Mouse (Mus musculus): ENCODE measurements around the gene Trim75. TPM values are rescaled to one million over a fixed set of nuclear protein-coding genes. Genes with fewer than 3 reads are reported as not detected.
"Not testable (repeated sequence)": the region's sequence is repeated elsewhere in the genome, so short reads cannot be mapped to it uniquely, and the experiment has no call there.

Gene Trim75
- polyA plus RNA-seq, 1 experiment from 2014 or later = not detected

- no peaks in the 10 kb centered on the region for H3K4me1 ChIP-seq (ENCODE audit: control insufficient read depth, insufficient read depth, low read length)
Measured at GRCm38 (mm10) chr8:65022485-65022884, 34.9 kb upstream of the Trim75 start.

GRCm38 (mm10) chr8:65018423-65018822 is 30.8 kb upstream of the Trim75 start, which contains the start of the genes Trim61 and Trim60:
Gene Trim61, minus strand, starts transcription at chr8:65018523.
Gene Trim60, minus strand, starts transcription at chr8:65018584.
- H3K4me3 ChIP-seq (ENCODE audit: low read depth, low read length) = no peak within 1 kb of the TSS
- H3K4me1 ChIP-seq (ENCODE audit: control insufficient read depth, insufficient read depth, low read length) = no peaks in the 10 kb centered on the region
- no peak within 1 kb of the TSS for H3K27ac ChIP-seq (replicated peaks; ENCODE audit: low read depth, low read length)
- WGBS = 86% methylated on average over 8 of the region's 8 CpGs
- ATAC-seq (ENCODE audit: insufficient number of reproducible peaks, low FRiP score, low TSS enrichment, low read depth) (no peak), DNase-seq (ENCODE audit: low spot score) (no peak)
- no peaks in the 10 kb centered on the region for H3K36me3 ChIP-seq (ENCODE audit: control insufficient read depth, insufficient read depth, low read length)
- H3K4me2 ChIP-seq (ENCODE audit: low read depth, severe bottlenecking) = no peak within 1 kb of the TSS
- no peaks in the 10 kb centered on the region for H3K9me3 ChIP-seq (ENCODE audit: control insufficient read depth, low read length)
- H3K9ac ChIP-seq (ENCODE audit: low read length) = no peak within 1 kb of the TSS
- no peaks in the 10 kb centered on the region for H3K27me3 ChIP-seq (ENCODE audit: control insufficient read depth, insufficient read depth, low read length)

More at GRCm38 (mm10) chr8:65022485-65022884, 34.9 kb upstream of the Trim75 start:
- DNase-seq (ENCODE audit: low spot score) (peak; percentile 84), ATAC-seq (ENCODE audit: insufficient number of reproducible peaks, low FRiP score, low TSS enrichment, low read depth) (no peak)
- Histone ChIP-seq H3K4me3 (ENCODE audit: low read depth, low read length) (no peak overlapping the region), H3K27me3 (ENCODE audit: control insufficient read depth, insufficient read depth, low read length) (no peaks in the 10 kb centered on the region), H3K27ac (replicated peaks; ENCODE audit: low read depth, low read length) (no peak overlapping the region), H3K9ac (ENCODE audit: low read length) (no peak overlapping the region), H3K36me3 (ENCODE audit: control insufficient read depth, insufficient read depth, low read length) (no peaks in the 10 kb centered on the region), H3K4me2 (ENCODE audit: low read depth, severe bottlenecking) (no peak overlapping the region), H3K9me3 (ENCODE audit: control insufficient read depth, low read length) (no peaks in the 10 kb centered on the region)
- 47% methylated on average over 8 of the region's 8 CpGs for WGBS

DNA sequence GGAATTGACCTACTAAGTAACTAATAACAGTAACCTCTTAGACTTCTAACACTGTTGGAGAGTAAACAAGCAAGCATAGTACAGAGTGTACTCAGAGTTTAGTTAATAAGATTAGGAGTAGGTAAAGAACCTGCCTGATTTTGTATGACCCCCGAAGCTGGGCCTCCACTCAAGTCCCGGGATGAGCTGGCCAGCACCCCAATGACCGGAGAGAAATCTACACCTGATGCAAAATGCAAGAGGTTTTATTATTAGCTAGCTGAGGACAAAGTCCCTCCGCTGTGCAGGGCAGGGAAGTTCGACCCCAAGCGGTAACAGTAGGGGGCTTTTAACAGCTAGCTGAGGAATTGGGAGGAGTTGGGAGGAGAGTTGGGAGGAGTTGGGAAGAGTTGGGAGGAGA is 20.0 kb upstream of the Trim75 start:
- H3K4me1 ChIP-seq (ENCODE audit: control insufficient read depth, insufficient read depth, low read length); H3K4me2 ChIP-seq (ENCODE audit: low read depth, severe bottlenecking); H3K9ac ChIP-seq (ENCODE audit: low read length); H3K27ac ChIP-seq (replicated peaks; ENCODE audit: low read depth, low read length); ATAC-seq (ENCODE audit: insufficient number of reproducible peaks, low FRiP score, low TSS enrichment, low read depth); H3K9me3 ChIP-seq (ENCODE audit: control insufficient read depth, low read length); DNase-seq (ENCODE audit: low spot score); H3K27me3 ChIP-seq (ENCODE audit: control insufficient read depth, insufficient read depth, low read length); H3K36me3 ChIP-seq (ENCODE audit: control insufficient read depth, insufficient read depth, low read length); H3K4me3 ChIP-seq (ENCODE audit: low read depth, low read length): not testable (repeated sequence)
- 83% methylated on average over 6 of the region's 6 CpGs for WGBS

DNA sequence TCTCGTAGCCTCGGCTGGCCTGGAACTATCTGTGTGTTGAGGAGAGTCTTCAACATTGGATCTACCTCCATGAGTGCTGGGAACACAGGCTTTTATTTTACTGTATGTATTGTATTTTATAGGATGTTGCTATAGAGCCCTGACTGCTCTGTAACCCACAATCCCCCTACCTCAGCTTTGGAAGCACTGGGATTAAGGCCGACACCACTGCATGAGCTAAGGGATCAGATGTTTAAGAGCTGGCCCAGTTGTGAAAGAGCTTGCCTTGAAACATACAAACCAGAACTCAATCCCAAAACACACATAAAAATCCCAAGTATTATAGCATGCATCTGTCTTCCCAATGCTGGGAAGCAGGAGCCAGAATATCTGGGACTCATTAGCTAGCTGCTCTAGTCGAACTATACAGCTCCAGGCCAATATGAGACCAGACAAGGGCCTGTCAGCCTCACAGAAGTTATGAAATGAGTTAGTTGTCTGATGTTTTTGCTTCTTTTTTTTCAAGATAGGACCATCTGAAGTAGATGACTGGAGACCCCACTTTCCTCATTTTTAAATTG is 11.3 kb upstream of the Trim75 start:
- H3K4me2 ChIP-seq (ENCODE audit: low read depth, severe bottlenecking) = no peak overlapping the region
- H3K36me3 ChIP-seq (ENCODE audit: control insufficient read depth, insufficient read depth, low read length) = no peaks in the 10 kb centered on the region
- DNase-seq (ENCODE audit: low spot score) (no peak), ATAC-seq (ENCODE audit: insufficient number of reproducible peaks, low FRiP score, low TSS enrichment, low read depth) (no peak)
- H3K27me3 ChIP-seq (ENCODE audit: control insufficient read depth, insufficient read depth, low read length) = no peaks in the 10 kb centered on the region
- no peak overlapping the region for H3K4me3 ChIP-seq (ENCODE audit: low read depth, low read length)
- no peaks in the 10 kb centered on the region for H3K4me1 ChIP-seq (ENCODE audit: control insufficient read depth, insufficient read depth, low read length)
- H3K27ac ChIP-seq (replicated peaks; ENCODE audit: low read depth, low read length) = no peak overlapping the region
- WGBS = 77% methylated on average over 4 of the region's 4 CpGs
- no peaks in the 10 kb centered on the region for H3K9me3 ChIP-seq (ENCODE audit: control insufficient read depth, low read length)
- H3K9ac ChIP-seq (ENCODE audit: low read length) = no peak overlapping the region

DNA sequence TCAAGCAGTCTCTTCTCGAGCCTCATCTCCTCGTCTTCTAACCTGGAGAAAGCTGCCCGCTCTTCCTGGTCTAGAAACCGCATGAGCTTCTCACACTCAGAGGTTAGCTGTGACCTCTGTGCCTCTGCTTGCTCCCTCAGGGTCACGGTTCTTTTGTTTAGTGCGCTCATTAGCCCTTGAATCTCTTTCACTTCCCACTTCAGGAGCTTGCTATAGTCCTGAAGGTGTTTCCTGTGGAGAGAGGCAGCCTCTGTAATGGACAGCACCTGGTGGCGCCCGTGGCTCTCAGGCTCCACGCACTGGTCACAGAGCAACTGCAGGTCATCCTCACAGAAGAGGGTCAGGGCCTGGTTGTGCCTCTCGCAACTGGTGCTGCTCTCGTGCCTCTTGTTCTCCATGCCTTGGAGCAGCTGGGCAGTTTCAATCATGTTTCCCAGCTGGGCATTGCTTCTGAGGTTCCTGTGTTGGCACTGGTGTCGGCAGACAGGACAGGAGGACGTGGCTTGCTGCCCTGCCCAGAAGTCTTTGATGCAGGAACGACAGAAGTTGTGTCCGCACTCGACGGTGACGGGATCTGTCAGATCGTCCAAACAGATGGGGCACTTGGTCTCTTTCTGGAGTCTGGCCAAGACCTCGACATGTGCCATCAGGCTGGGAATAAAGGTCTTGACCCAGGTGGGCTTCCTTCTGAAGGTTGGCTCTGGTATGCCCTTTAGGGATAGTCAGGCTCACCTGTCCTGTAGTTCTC is 4.3 kb downstream of the Trim75 start:
- Histone ChIP-seq H3K27ac (replicated peaks; ENCODE audit: low read depth, low read length) (no peak overlapping the region), H3K36me3 (ENCODE audit: control insufficient read depth, insufficient read depth, low read length) (no peaks in the 10 kb centered on the region), H3K4me3 (ENCODE audit: low read depth, low read length) (no peak overlapping the region), H3K4me2 (ENCODE audit: low read depth, severe bottlenecking) (no peak overlapping the region), H3K9me3 (ENCODE audit: control insufficient read depth, low read length) (no peaks in the 10 kb centered on the region), H3K9ac (ENCODE audit: low read length) (no peak overlapping the region), H3K4me1 (ENCODE audit: control insufficient read depth, insufficient read depth, low read length) (no peaks in the 10 kb centered on the region), H3K27me3 (ENCODE audit: control insufficient read depth, insufficient read depth, low read length) (no peaks in the 10 kb centered on the region)
- ATAC-seq (ENCODE audit: insufficient number of reproducible peaks, low FRiP score, low TSS enrichment, low read depth) = no peak
- 80% methylated on average over 20 of the region's 20 CpGs for WGBS
- DNase-seq (ENCODE audit: low spot score) = peak; percentile 21

- no peak for ATAC-seq (ENCODE audit: insufficient number of reproducible peaks, low FRiP score, low TSS enrichment, low read depth)
- Histone ChIP-seq H3K9me3 (ENCODE audit: control insufficient read depth, low read length) (no peaks in the 10 kb centered on the region), H3K4me3 (ENCODE audit: low read depth, low read length) (no peak overlapping the region), H3K36me3 (ENCODE audit: control insufficient read depth, insufficient read depth, low read length) (no peaks in the 10 kb centered on the region), H3K9ac (ENCODE audit: low read length) (no peak overlapping the region), H3K27ac (replicated peaks; ENCODE audit: low read depth, low read length) (no peak overlapping the region), H3K4me1 (ENCODE audit: control insufficient read depth, insufficient read depth, low read length) (no peaks in the 10 kb centered on the region), H3K27me3 (ENCODE audit: control insufficient read depth, insufficient read depth, low read length) (no peaks in the 10 kb centered on the region), H3K4me2 (ENCODE audit: low read depth, severe bottlenecking) (no peak overlapping the region)
- DNase-seq (ENCODE audit: low spot score) = no peak
Measured at GRCm38 (mm10) chr8:64962836-64963235, 24.8 kb downstream of the Trim75 start.

DNA sequence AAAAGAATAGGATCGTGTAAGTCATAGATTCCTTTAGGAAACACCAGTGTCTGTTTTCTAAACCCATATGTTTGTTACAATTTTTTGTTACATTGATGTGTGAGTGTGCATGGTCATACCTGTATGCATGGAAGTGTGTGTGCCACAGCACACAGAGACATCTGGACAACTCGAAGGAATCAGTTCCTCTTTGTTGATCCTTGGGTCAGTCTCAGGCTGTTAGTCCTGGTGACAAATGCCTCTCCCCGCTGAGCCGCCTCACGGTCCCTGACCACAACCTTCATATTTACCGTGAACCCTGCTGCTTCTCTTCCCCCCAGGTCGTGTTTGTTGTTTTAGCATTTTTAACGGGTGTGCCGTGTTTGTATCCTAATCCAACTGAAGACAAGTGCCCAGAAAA is 28.6 kb downstream of the Trim75 start:
- no peaks in the 10 kb centered on the region for H3K36me3 ChIP-seq (ENCODE audit: control insufficient read depth, insufficient read depth, low read length)
- no peaks in the 10 kb centered on the region for H3K9me3 ChIP-seq (ENCODE audit: control insufficient read depth, low read length)
- no peak for ATAC-seq (ENCODE audit: insufficient number of reproducible peaks, low FRiP score, low TSS enrichment, low read depth)
- DNase-seq (ENCODE audit: low spot score) = no peak
- 84% methylated on average over 9 of the region's 9 CpGs for WGBS
- no peak overlapping the region for H3K27ac ChIP-seq (replicated peaks; ENCODE audit: low read depth, low read length)
- H3K9ac ChIP-seq (ENCODE audit: low read length) = no peak overlapping the region
- H3K4me2 ChIP-seq (ENCODE audit: low read depth, severe bottlenecking) = no peak overlapping the region
- H3K27me3 ChIP-seq (ENCODE audit: control insufficient read depth, insufficient read depth, low read length) = no peaks in the 10 kb centered on the region
- no peak overlapping the region for H3K4me3 ChIP-seq (ENCODE audit: low read depth, low read length)
- no peaks in the 10 kb centered on the region for H3K4me1 ChIP-seq (ENCODE audit: control insufficient read depth, insufficient read depth, low read length)

GRCm38 (mm10) chr8:64952101-64952500 is 35.5 kb downstream of the Trim75 start:
- no peaks in the 10 kb centered on the region for H3K36me3 ChIP-seq (ENCODE audit: control insufficient read depth, insufficient read depth, low read length)
- WGBS = 93% methylated on average over 6 of the region's 6 CpGs
- H3K4me1 ChIP-seq (ENCODE audit: control insufficient read depth, insufficient read depth, low read length) = no peaks in the 10 kb centered on the region
- no peak overlapping the region for H3K9ac ChIP-seq (ENCODE audit: low read length)
- H3K9me3 ChIP-seq (ENCODE audit: control insufficient read depth, low read length) = no peaks in the 10 kb centered on the region
- H3K27ac ChIP-seq (replicated peaks; ENCODE audit: low read depth, low read length) = no peak overlapping the region
- H3K4me3 ChIP-seq (ENCODE audit: low read depth, low read length) = no peak overlapping the region
- no peaks in the 10 kb centered on the region for H3K27me3 ChIP-seq (ENCODE audit: control insufficient read depth, insufficient read depth, low read length)
- DNase-seq (ENCODE audit: low spot score) (no peak), ATAC-seq (ENCODE audit: insufficient number of reproducible peaks, low FRiP score, low TSS enrichment, low read depth) (no peak)
- H3K4me2 ChIP-seq (ENCODE audit: low read depth, severe bottlenecking) = no peak overlapping the region

Measured in limb, embryonic 11.5 days (tissue).